Mouse (Mus musculus) embryonic facial prominence, embryonic 11.5 days (tissue): Measurements from ENCODE around the gene Rpp40. TPM values are rescaled to one million over a fixed set of nuclear protein-coding genes. Genes with fewer than 3 reads are reported as not detected.
A peak's percentile ranks its signal among the peaks of the same experiment; 100 is the strongest.

Source experiments
- ATAC-seq: fragments of 200-750 bp; cut with Nextera tagmentation; replicated peaks from 2 replicates; pipeline ENCODE4 v1.8.0; 2017; ENCODE audit warnings: low read depth; ENCODE audit not compliant: insufficient number of reproducible peaks, low FRiP score, low TSS enrichment
- DNase-seq: peaks from one replicate; pipeline ENCODE4 v3.0.0-alpha.2; 2015; ENCODE audit warnings: low spot score
- H3K27ac ChIP-seq: fragments of 300-500 bp; sonication (generic); replicated peaks from 2 replicates; pipeline ENCODE4 v1.5.1; 2014; ENCODE audit warnings: mild to moderate bottlenecking, low read depth, low read length, control low read depth
- H3K27me3 ChIP-seq: fragments of 300-500 bp; sonication (generic); 2 replicates; pipeline ENCODE4 v1.6.1; 2014; ENCODE audit warnings: mild to moderate bottlenecking, low read length, moderate library complexity, mixed read lengths; ENCODE audit not compliant: control insufficient read depth, insufficient read depth
- H3K36me3 ChIP-seq: fragments of 300-500 bp; sonication (generic); replicated peaks from 2 replicates; pipeline ENCODE4 v1.6.1; 2014; ENCODE audit warnings: low read depth, mild to moderate bottlenecking, low read length, moderate library complexity, mixed read lengths; ENCODE audit not compliant: control insufficient read depth, insufficient read depth
- H3K4me1 ChIP-seq: fragments of 300-500 bp; sonication (generic); 2 replicates; pipeline ENCODE4 v1.6.1; 2014; ENCODE audit warnings: low read length, mixed read lengths; ENCODE audit not compliant: control insufficient read depth, insufficient read depth
- H3K4me2 ChIP-seq: fragments of 300-500 bp; sonication (generic); 2 replicates; pipeline ENCODE4 v1.6.1; 2014; ENCODE audit warnings: low read depth, mild to moderate bottlenecking, control low read depth, low read length, moderate library complexity
- H3K4me3 ChIP-seq: fragments of 300-500 bp; sonication (generic); 2 replicates; pipeline ENCODE4 v1.5.1; 2014; ENCODE audit warnings: low read depth, low read length, control low read depth
- H3K9ac ChIP-seq: fragments of 300-500 bp; sonication (generic); replicated peaks from 2 replicates; pipeline ENCODE4 v1.6.1; 2014; ENCODE audit warnings: mild to moderate bottlenecking, control low read depth, low read length
- H3K9me3 ChIP-seq: fragments of 300-500 bp; sonication (generic); replicated peaks from 2 replicates; pipeline ENCODE4 v1.6.1; 2016; ENCODE audit warnings: mild to moderate bottlenecking, low read length, inconsistent platforms, mixed read lengths; ENCODE audit not compliant: control insufficient read depth
- WGBS: fragments of 180-500 bp; shearing (Covaris S2); extraction: QIAGEN DNeasy Blood & Tissue Kit; methylation state at CpG from one replicate; pipeline ENCODE4 v1.1.7; 2014; 5-methylcytosine and 5-hydroxymethylcytosine counted together
- polyA plus RNA-seq: library from polyadenylated mRNA; unstranded; fragments of >200 nt; fragmentation: Nextera tagmentation; extraction: Ambion mirVana; gene quantifications from 2 replicates; pipeline ENCODE4 v1.2.1, GENCODE M21; 2014

The Rpp40 gene
- polyA plus RNA-seq, result 30.6 and 31.6 TPM in 2 replicates

- H3K4me3 ChIP-seq, result peak within 1 kb of the TSS; percentile 55
- peak; percentile 100 for ATAC-seq
- no peaks in the 10 kb centered on the region for H3K27me3 ChIP-seq
- H3K9ac ChIP-seq, result peak within 1 kb of the TSS; percentile 64
- H3K27ac ChIP-seq, result no peak within 1 kb of the TSS
- DNase-seq, result peak; percentile 93
- H3K4me2 ChIP-seq, result peak within 1 kb of the TSS; percentile 57
- no peaks in the 10 kb centered on the region for H3K36me3 ChIP-seq
- 1% methylated on average over 35 of the region's 35 CpGs for WGBS
- H3K9me3 ChIP-seq, result no peaks in the 10 kb centered on the region
- H3K4me1 ChIP-seq, result no peaks in the 10 kb centered on the region
Observed at GRCm38 (mm10) chr13:35905879-35906481, at the start of gene Rpp40. TSS of gene Rpp40 (minus strand) at chr13:35906359.

GRCm38 (mm10) chr13:35949814-35950455 is 43.8 kb upstream of the Rpp40 start:
- Histone ChIP-seq H3K36me3 (no peaks in the 10 kb centered on the region), H3K4me2 (no peak overlapping the region), H3K9me3 (no peaks in the 10 kb centered on the region), H3K27ac (no peak overlapping the region), H3K4me1 (no peaks in the 10 kb centered on the region), H3K4me3 (no peak overlapping the region), H3K9ac (no peak overlapping the region), H3K27me3 (no peaks in the 10 kb centered on the region)
- ATAC-seq (no peak), DNase-seq (peak; percentile 8)
- 77% methylated on average over 17 of the region's 17 CpGs for WGBS

DNA sequence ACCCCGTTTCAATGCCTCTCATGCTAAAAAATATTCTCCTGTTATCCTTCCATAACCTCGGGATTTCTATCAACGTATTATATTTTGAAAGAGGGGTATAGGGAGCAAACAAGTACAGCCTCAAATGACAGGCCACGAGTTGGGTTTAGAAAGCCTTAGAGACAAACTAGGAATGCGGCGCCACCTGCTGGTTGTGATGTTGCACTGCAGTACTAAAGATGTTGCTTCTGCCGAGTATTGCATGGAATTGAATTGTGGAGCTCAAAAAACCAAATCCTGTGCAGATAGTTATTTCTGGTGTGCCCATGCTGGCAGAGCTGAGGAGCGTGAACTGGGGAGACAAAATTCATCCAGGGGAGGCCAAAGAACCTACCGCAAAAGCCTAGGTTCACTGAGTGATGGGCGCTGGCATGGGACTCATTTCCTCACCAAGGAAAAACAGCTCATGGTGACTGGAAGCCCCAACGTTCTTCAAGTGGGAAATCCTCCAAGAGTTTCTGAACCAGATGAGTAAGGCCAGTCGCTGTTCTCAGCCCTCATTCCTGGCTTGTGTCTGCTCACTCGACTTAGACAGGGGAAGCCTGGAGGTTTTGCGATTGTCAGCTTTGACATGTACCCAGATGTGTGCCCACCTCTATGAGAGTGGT is 41.3 kb upstream of the Rpp40 start:
- no peaks in the 10 kb centered on the region for H3K36me3 ChIP-seq
- no peaks in the 10 kb centered on the region for H3K9me3 ChIP-seq
- H3K27ac ChIP-seq, result no peak overlapping the region
- no peaks in the 10 kb centered on the region for H3K27me3 ChIP-seq
- H3K4me1 ChIP-seq, result no peaks in the 10 kb centered on the region
- H3K4me3 ChIP-seq, result no peak overlapping the region
- no peak overlapping the region for H3K9ac ChIP-seq
- no peak overlapping the region for H3K4me2 ChIP-seq
- no peak; the same call in 1 of the 2 replicates for ATAC-seq
- DNase-seq, result peak; percentile 87
- 23% methylated on average over 14 of the region's 14 CpGs for WGBS

DNA sequence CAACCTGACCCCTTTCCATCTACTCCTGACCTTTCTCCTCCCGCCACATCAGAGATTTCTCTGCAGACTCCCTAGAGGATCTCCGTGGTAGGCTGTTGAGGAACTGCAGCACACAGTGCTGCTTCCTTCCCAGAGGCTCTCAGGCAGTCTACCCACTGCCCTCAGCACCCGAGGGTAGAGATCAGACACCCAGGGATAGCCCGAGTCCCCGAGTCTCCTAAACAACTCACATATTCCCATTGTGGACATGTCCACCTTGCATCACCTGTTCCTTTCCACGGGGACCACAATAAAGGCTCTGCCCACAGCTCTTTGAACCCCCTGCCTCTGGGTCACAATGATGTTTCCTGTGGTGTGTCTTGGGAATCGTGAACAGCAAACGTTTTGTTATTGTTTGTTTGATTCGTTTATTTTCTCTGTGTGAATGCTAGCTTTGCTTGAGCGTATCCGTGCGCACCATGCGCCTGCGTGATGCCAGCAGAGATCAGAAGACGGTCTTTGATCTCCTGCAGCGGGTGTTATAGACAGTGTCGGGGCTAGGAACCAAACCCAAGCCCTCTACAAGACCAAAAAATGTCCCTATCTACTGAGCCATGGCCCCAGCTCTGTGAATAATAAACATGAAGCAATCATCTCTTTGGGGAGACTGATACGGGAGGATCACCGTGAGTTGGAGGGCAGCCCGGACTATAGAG is 40.6 kb upstream of the Rpp40 start:
- Histone ChIP-seq H3K27me3 (no peaks in the 10 kb centered on the region), H3K4me3 (no peak overlapping the region), H3K4me1 (no peaks in the 10 kb centered on the region), H3K9me3 (no peaks in the 10 kb centered on the region), H3K27ac (no peak overlapping the region), H3K36me3 (no peaks in the 10 kb centered on the region), H3K4me2 (no peak overlapping the region), H3K9ac (no peak overlapping the region)
- DNase-seq, result no peak
- ATAC-seq, result no peak; the same call in 1 of the 2 replicates
- 75% methylated on average over 20 of the region's 20 CpGs for WGBS

DNA sequence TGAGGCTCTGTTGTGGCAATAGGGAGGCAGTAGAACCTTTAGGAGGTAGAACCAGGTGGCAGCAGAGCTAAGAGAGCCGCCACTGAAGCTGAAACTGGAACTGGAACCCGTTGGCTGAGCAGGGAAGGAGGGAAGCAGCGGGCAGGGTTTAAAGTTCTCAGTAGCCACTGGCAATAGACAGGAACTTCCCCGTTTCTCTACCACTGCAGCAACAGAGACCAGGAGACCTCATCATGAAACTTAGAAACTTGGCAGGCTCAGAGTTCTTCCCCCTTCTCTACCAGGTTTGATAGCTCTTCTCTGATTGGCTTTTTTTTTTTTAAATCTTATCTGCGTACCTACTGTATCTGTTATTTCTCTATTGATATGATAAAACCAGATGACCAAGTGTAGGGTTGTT is 34.8 kb upstream of the Rpp40 start:
- no peak overlapping the region for H3K9ac ChIP-seq
- H3K36me3 ChIP-seq, result no peaks in the 10 kb centered on the region
- DNase-seq (no peak), ATAC-seq (no peak)
- H3K4me1 ChIP-seq, result no peaks in the 10 kb centered on the region
- no peak overlapping the region for H3K4me2 ChIP-seq
- no peaks in the 10 kb centered on the region for H3K27me3 ChIP-seq
- no peak overlapping the region for H3K27ac ChIP-seq
- H3K4me3 ChIP-seq, result no peak overlapping the region
- H3K9me3 ChIP-seq, result no peaks in the 10 kb centered on the region
- 77% methylated on average over 5 of the region's 5 CpGs for WGBS

DNA sequence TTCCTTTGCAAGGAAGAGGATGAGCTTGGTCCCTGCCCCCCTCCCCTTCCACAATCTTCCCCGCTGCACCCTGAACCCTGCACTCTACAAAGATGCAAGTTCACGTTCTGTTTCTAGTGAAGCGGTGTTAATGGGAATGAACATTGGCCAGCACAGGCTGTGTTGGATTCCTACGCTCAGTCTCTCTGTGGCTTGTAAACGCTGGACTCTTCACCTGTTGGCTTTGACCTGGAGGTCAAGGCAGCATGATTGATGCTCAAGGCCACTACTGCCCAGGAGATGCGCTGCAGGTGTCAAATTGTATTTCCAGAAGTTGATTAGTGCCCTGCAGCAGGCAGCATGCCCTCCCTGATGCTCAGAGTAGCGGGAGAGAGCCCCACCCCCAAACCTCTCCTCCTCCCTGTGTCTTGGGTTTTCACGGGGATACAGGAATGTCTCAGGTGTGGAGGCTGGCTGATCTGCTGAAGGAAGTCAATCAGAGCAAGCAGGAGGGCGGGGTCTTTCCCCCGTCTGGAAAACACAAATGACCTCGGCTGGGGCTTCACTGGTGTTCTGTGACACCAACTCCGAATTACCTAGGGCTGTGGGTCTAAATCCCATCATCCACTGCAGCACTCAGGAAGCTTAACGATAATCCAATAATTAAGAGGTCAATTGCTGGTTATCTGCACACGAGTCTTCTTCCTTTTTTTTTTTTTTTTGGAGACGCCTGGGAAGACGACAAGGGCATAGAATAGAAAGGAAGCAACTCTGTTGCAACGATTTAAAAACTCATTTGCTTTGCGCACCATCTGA is 33.9 kb upstream of the Rpp40 start:
- Histone ChIP-seq H3K9ac (no peak overlapping the region), H3K4me1 (no peaks in the 10 kb centered on the region), H3K27ac (no peak overlapping the region), H3K4me2 (no peak overlapping the region), H3K27me3 (no peaks in the 10 kb centered on the region), H3K36me3 (no peaks in the 10 kb centered on the region), H3K9me3 (no peaks in the 10 kb centered on the region), H3K4me3 (no peak overlapping the region)
- DNase-seq (no peak), ATAC-seq (no peak)
- WGBS, result 62% methylated on average over 18 of the region's 18 CpGs

DNA sequence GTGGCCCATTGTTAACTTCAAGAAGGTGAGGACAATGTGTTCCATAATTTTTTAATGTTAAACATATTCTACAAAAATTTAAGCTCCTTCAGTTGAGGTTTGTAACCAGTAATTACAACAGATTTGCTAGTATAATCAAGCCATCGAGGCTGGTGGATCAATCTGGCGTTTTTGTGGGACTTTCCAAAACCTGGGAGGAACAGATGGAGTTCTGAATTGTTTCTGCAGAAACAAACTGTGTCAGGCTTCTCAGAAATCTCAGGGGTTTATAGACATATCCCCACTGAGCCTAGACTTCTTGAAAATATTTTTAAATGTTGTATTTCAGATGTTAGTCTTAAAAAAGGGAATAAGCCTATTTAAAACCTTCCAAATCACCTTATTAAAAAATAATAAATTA is 31.8 kb upstream of the Rpp40 start:
- DNase-seq, result no peak

More for the DNA sequence above, 31.8 kb upstream of the Rpp40 start:
- no peaks in the 10 kb centered on the region for H3K36me3 ChIP-seq
- no peak overlapping the region for H3K27ac ChIP-seq
- no peak overlapping the region for H3K4me3 ChIP-seq
- ATAC-seq, result no peak
- WGBS, result 89% methylated on average over 2 of the region's 2 CpGs
- no peaks in the 10 kb centered on the region for H3K27me3 ChIP-seq
- H3K4me2 ChIP-seq, result no peak overlapping the region
- no peaks in the 10 kb centered on the region for H3K9me3 ChIP-seq
- no peaks in the 10 kb centered on the region for H3K4me1 ChIP-seq
- H3K9ac ChIP-seq, result no peak overlapping the region
